Mouse (Mus musculus) bone marrow, adult 2 months (tissue): Measurements from ENCODE around the gene Atp8a1. TPM values are rescaled to one million over a fixed set of nuclear protein-coding genes. Genes with fewer than 3 reads are reported as not detected.

Experiments used
- H3K27ac ChIP-seq: fragments of 200-500 bp; 2 replicates; pipeline ENCODE4 v1.5.1; 2012; ENCODE audit warnings: low read depth, mild to moderate bottlenecking, control low read depth, inconsistent platforms, low read length; ENCODE audit not compliant: control insufficient read depth, poor library complexity, insufficient read depth
- H3K4me1 ChIP-seq: fragments of 200-500 bp; 2 replicates; pipeline ENCODE4 v1.6.1; 2011; ENCODE audit warnings: low read length; ENCODE audit not compliant: control insufficient read depth, insufficient read depth
- H3K4me3 ChIP-seq: fragments of 200-500 bp; replicated peaks from 2 replicates; pipeline ENCODE3; 2011; ENCODE audit warnings: mild to moderate bottlenecking, low read depth, low read length, control low read depth; ENCODE audit not compliant: control insufficient read depth
- CTCF ChIP-seq: fragments of 200-500 bp; IDR thresholded peaks from 2 replicates; pipeline ENCODE4 v1.5.1; 2011; ENCODE audit warnings: low read length, control low read depth; ENCODE audit not compliant: control insufficient read depth, insufficient read depth
- POLR2A ChIP-seq: fragments of 200-500 bp; IDR thresholded peaks from 2 replicates; pipeline ENCODE4 v1.6.1; 2011; ENCODE audit warnings: low read depth, mild to moderate bottlenecking, control low read depth, low read length, borderline replicate concordance; ENCODE audit not compliant: control insufficient read depth
- WGBS: fragments of 180-500 bp; shearing (Covaris S2); methylation state at CpG from one replicate; pipeline ENCODE4 v1.1.7; 2018; 5-methylcytosine and 5-hydroxymethylcytosine counted together
- polyA plus RNA-seq: library from polyadenylated mRNA; stranded (reverse); fragments of >200 nt; gene quantifications from 2 replicates; pipeline ENCODE4 v1.2.4, GENCODE M21; 2011; ENCODE audit warnings: low replicate concordance; ENCODE audit not compliant: missing spikeins, insufficient read depth, insufficient read length

Atp8a1 gene
- polyA plus RNA-seq, 1 experiment = 36.1 TPM

GRCm38 (mm10) chr5:67649156-67649555 lies 198.1 kb downstream of the Atp8a1 start:
- 87% methylated on average over 4 of the region's 4 CpGs for WGBS
- no peak for TF ChIP-seq POLR2A
- no peak for TF ChIP-seq CTCF
- Histone ChIP-seq H3K4me3 (no peak overlapping the region), H3K27ac (no peak overlapping the region), H3K4me1 (no peaks in the 10 kb centered on the region)

- Histone ChIP-seq H3K4me3 (no peak overlapping the region), H3K27ac (no peak overlapping the region), H3K4me1 (no peaks in the 10 kb centered on the region)
- TF ChIP-seq POLR2A = no peak
- TF ChIP-seq CTCF = peak; percentile 24; the same call in 1 of the 2 replicates
- WGBS = 88% methylated on average over 21 of the region's 21 CpGs
Measured at GRCm38 (mm10) chr5:67647568-67647967, 199.7 kb downstream of the Atp8a1 start.

GRCm38 (mm10) chr5:67646756-67647529 lies 200.3 kb downstream of the Atp8a1 start:
- no peaks in the 10 kb centered on the region for H3K4me1 ChIP-seq
- no peak for TF ChIP-seq CTCF
- TF ChIP-seq POLR2A = no peak
- no peak overlapping the region for H3K27ac ChIP-seq
- 90% methylated on average over 20 of the region's 20 CpGs for WGBS
- no peak overlapping the region for H3K4me3 ChIP-seq

- WGBS = 89% methylated on average over 5 of the region's 5 CpGs
Measured at GRCm38 (mm10) chr5:67643537-67644255, 203.5 kb downstream of the Atp8a1 start.

GRCm38 (mm10) chr5:67641406-67642120 lies 205.7 kb downstream of the Atp8a1 start:
- WGBS = 90% methylated on average over 8 of the region's 8 CpGs
- no peaks in the 10 kb centered on the region for H3K4me1 ChIP-seq

More at GRCm38 (mm10) chr5:67643537-67644255, 203.5 kb downstream of the Atp8a1 start:
- H3K27ac ChIP-seq = no peak overlapping the region
- TF ChIP-seq CTCF (no peak), POLR2A (no peak)
- no peaks in the 10 kb centered on the region for H3K4me1 ChIP-seq
- no peak overlapping the region for H3K4me3 ChIP-seq

GRCm38 (mm10) chr5:67640596-67641312 lies 206.5 kb downstream of the Atp8a1 start:
- TF ChIP-seq CTCF (no peak), POLR2A (no peak)
- Histone ChIP-seq H3K4me3 (no peak overlapping the region), H3K27ac (no peak overlapping the region), H3K4me1 (no peaks in the 10 kb centered on the region)
- WGBS = 90% methylated on average over 8 of the region's 8 CpGs

More at GRCm38 (mm10) chr5:67641406-67642120, 205.7 kb downstream of the Atp8a1 start:
- no peak overlapping the region for H3K27ac ChIP-seq
- H3K4me3 ChIP-seq = no peak overlapping the region
- no peak for TF ChIP-seq POLR2A
- TF ChIP-seq CTCF = no peak

- 83% methylated on average over 3 of the region's 3 CpGs for WGBS
- TF ChIP-seq POLR2A (no peak), CTCF (no peak)
- H3K4me1 ChIP-seq = no peaks in the 10 kb centered on the region
- H3K4me3 ChIP-seq = no peak overlapping the region
- no peak overlapping the region for H3K27ac ChIP-seq
Measured at GRCm38 (mm10) chr5:67634339-67634738, 212.9 kb downstream of the Atp8a1 start.
